Mouse (Mus musculus) kidney, adult 2 months (tissue): Measurements from ENCODE around the gene AI413582.

Experiments
- CTCF ChIP-seq: fragments of 200-500 bp; conservative IDR thresholded peaks from 2 replicates; pipeline ENCODE4 v1.5.1; 2011; ENCODE audit warnings: low read depth, mild to moderate bottlenecking, control low read depth, low read length, moderate library complexity, mixed read lengths; ENCODE audit not compliant: insufficient read depth, insufficient read length
- POLR2A ChIP-seq: fragments of 200-500 bp; IDR thresholded peaks from one replicate; pipeline ENCODE4 v1.6.1; 2011; ENCODE audit warnings: low read depth, low read length, control low read depth

DNA sequence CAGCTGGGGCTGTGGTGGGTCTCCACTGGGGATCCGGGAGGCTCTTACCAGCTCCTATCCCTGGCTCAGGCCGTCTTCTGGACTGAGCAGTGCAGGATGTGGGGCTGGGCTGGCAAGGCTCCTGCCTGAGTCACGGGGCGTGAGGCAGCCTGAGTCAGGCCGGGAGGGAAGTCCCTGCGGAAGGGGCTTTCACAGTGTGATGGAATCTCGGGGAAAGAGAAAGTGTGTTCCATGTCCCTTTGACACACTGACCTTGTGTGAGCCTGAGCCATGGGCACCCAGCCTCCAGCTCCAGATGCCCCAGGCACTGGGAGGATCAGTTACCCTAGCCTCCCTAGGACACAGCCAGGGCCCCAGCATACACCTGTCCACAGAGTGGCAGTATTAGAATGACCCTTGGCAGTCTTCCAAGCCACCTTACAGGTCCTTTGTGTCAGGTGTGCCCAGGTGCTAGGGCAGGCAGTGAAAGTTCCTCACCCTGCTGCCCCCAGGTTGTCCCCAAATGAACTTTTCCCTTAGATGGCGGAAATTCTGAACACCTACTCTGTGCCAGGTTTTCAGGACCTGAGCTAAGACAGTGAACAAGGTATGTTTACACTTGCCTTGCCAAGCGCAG is 18.2 kb downstream of the AI413582 start:
- no peak for TF ChIP-seq CTCF
- no peak for TF ChIP-seq POLR2A
